Mouse (Mus musculus): ENCODE results near the gene Crls1. TPM values are rescaled to one million over a fixed set of nuclear protein-coding genes. Genes with fewer than 3 reads are reported as not detected.

Crls1 gene
- polyA plus RNA-seq, 1 experiment = 46.4 TPM

DNA sequence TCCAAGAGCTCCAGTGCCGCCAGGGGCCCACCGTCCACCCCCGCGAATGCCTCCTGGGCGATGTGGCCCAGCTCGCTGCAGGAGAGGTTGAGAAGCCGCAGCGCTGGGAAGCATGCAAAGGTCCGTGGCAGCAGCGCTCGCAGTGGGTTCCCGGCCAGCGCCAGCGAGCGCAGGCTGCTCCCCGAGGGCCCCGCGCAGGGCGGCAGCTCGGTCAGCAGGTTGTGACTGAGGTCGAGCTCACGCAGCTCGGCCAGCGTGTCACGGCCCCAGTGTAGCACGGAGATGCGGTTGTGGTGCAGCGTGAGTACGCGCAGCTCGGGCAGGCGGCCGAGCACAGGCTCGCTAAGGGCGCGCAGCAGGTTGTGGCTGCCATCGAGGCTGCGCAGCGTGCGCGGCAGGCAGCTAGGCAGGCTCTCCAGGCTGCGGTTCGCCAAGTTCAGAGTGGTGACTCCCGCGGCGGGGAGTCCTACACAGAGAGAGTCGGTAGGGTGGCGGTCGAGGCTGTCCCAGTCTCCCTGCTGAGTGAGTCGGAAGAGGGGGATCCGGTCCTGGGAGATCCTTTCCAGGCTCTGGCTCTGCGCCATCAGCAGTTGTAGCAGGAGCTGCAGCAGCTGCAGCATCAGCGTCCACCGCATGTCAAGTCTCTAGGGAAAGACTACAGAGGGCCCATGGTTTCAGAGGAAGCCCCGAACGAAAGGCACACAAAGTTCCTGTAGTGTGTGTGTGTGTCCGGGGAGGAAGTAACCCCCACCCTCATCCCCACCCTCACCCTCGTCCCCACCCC, 33.0 kb downstream of the Crls1 start:
- H3K79me2 ChIP-seq (ENCODE audit: control insufficient read depth, insufficient read depth) = no peaks in the 10 kb centered on the region
- no peak for TF ChIP-seq E2F4 (IDR thresholded peaks at IDR 0.05; ENCODE audit: insufficient read depth)
- no peak for TF ChIP-seq TCF3 (IDR thresholded peaks at IDR 0.05; ENCODE audit: insufficient read length, low read depth)
- no peak for TF ChIP-seq POLR2A (IDR thresholded peaks at IDR 0.05; ENCODE audit: insufficient read length, low read depth)
- TF ChIP-seq REST (IDR thresholded peaks at IDR 0.05; ENCODE audit: insufficient read depth, insufficient read length) = no peak
- TF ChIP-seq MYOG (IDR thresholded peaks at IDR 0.05; ENCODE audit: control insufficient read depth in 1 of 3, insufficient read depth in 1 of 3, insufficient read length in 2 of 3, low read depth in 2 of 3) = peak in 2 of 3 experiments; percentile 12 to 34
- TF ChIP-seq TCF12 (IDR thresholded peaks at IDR 0.05; ENCODE audit: insufficient read depth, poor library complexity, severe bottlenecking) = no peak
- TF ChIP-seq SRF (IDR thresholded peaks at IDR 0.05; ENCODE audit: control insufficient read depth, insufficient read length, low read depth) = no peak
- TF ChIP-seq POLR2AphosphoS2 (IDR thresholded peaks at IDR 0.05; ENCODE audit: insufficient read length, low read depth) = no peak
- no peak for TF ChIP-seq USF1 (IDR thresholded peaks at IDR 0.05; ENCODE audit: low read depth)
- no peak for TF ChIP-seq MAX (IDR thresholded peaks at IDR 0.05; ENCODE audit: low read depth)
- TF ChIP-seq MYOD1 (IDR thresholded peaks at IDR 0.05; ENCODE audit: control insufficient read depth in 1 of 3, insufficient read length in 2 of 3, low read depth in 2 of 3) = peak in 2 of 3 experiments; percentile 35 to 53
- TF ChIP-seq CEBPB (IDR thresholded peaks at IDR 0.05; ENCODE audit: insufficient read depth, poor library complexity, severe bottlenecking) = no peak
- peaks cover 39% of the 10 kb centered on the region for H3K27me3 ChIP-seq (ENCODE audit: control insufficient read depth, insufficient read depth, insufficient read length)
- no peak overlapping the region for H3K4me3 ChIP-seq
- H3ac ChIP-seq (ENCODE audit: control insufficient read depth, insufficient read length) = no peak overlapping the region
- no peaks in the 10 kb centered on the region for H3K36me3 ChIP-seq (ENCODE audit: control insufficient read depth, insufficient read depth)
- peak overlapping the region; percentile 58 for H3K4me2 ChIP-seq (ENCODE audit: low read depth)

DNA sequence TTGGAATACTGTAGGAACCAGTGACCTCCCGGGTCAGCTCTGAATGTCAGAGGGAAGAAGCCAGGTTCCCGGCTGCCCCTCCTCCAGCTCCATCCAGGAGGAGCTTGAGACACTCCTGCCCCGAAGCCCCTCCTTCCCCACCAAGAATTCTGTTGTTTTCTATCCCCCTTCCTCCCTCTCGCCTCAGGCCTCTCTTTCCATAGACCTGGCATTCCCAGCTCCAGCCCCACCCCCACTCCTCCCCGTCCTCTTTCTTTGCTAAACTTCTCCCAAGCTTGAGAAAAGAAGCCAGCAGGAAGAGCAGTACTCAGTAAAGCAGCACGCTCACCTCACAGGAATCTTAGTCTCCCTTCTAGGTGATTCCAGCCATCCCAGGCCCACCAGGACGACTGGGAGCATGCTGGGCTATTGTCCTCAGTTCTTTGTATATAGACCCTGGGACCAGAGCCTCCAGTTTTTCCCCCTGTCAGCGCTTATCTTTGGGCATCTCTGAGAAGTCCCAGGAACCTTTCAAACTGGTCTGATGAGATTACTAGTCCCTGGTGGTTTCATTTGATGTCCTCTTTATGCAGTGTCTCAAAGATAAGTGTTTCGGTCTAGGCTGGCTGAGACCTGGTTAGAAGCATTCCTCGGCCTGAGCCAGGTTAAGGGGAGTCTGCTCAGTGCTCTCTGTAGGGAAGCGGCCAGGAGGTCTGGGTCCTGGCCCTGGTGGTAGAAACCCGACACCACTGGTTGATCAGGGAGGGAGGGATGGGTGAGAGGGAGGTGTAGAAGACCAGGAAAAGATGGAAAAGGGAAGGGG, 34.6 kb downstream of the Crls1 start, which contains the start of gene Lrrn4:
Lrrn4 (minus strand) TSS at position 48 of the 802 bp plus-strand sequence.
- Histone ChIP-seq H3K36me3 (ENCODE audit: control insufficient read depth, insufficient read depth) (no peaks in the 10 kb centered on the region), H3K4me3 (no peak within 1 kb of the TSS), H3K27me3 (ENCODE audit: control insufficient read depth, insufficient read depth, insufficient read length) (peaks cover 38% of the 10 kb centered on the region), H3ac (ENCODE audit: control insufficient read depth, insufficient read length) (no peak within 1 kb of the TSS), H3K79me2 (ENCODE audit: control insufficient read depth, insufficient read depth) (no peaks in the 10 kb centered on the region), H3K4me2 (ENCODE audit: low read depth) (peak within 1 kb of the TSS; percentile 58)
- TF ChIP-seq POLR2A (IDR thresholded peaks at IDR 0.05; ENCODE audit: insufficient read length, low read depth) (no peak), MAX (IDR thresholded peaks at IDR 0.05; ENCODE audit: low read depth) (no peak), MYOG (IDR thresholded peaks at IDR 0.05; ENCODE audit: control insufficient read depth in 1 of 3, insufficient read depth in 1 of 3, insufficient read length in 2 of 3, low read depth in 2 of 3) (no peak), SRF (IDR thresholded peaks at IDR 0.05; ENCODE audit: control insufficient read depth, insufficient read length, low read depth) (no peak), MYOD1 (IDR thresholded peaks at IDR 0.05; ENCODE audit: control insufficient read depth in 1 of 3, insufficient read length in 2 of 3, low read depth in 2 of 3) (no peak), USF1 (IDR thresholded peaks at IDR 0.05; ENCODE audit: low read depth) (no peak)

DNA sequence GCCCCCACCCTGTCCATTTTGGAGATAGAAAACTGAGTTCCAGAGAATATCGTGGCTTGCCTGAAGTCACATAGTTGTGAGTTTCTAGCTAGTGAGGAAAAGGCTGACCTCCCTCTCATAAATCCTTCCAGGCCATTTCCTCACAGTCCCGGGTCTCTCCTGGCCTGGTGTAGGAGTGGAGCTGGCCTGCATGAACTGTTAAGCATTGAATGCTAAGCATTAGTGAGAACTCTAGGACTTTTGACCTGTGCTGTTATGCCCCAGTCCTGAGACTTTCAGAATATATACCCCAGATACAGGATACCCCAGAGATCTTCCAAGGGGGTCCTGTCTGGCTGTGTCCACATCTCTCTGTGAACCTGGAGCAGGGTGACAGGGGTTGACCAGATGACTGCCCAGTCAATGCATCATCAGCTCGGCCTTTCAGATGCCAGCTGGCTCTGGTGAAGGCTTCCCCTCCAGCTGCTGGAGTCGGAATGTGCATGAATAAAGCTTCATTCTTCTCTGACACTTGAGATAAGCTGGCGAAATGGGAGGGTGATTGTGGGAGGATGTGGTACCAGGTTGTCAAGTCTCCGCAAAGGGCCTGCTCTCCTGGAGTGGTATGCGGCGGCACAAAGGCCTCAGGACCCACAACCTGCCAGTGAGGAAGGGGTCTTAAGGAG, 38.0 kb downstream of the Crls1 start:
- H3ac ChIP-seq (ENCODE audit: control insufficient read depth, insufficient read length) = no peak overlapping the region
- no peaks in the 10 kb centered on the region for H3K36me3 ChIP-seq (ENCODE audit: control insufficient read depth, insufficient read depth)
- H3K4me2 ChIP-seq (ENCODE audit: low read depth) = no peak overlapping the region
- TF ChIP-seq MYOD1 (IDR thresholded peaks at IDR 0.05; ENCODE audit: control insufficient read depth in 1 of 3, insufficient read length in 2 of 3, low read depth in 2 of 3) (peak in 1 of 3 experiments; percentile 10), MYOG (IDR thresholded peaks at IDR 0.05; ENCODE audit: control insufficient read depth in 1 of 3, insufficient read depth in 1 of 3, insufficient read length in 2 of 3, low read depth in 2 of 3) (peak in 1 of 3 experiments; percentile 64), REST (IDR thresholded peaks at IDR 0.05; ENCODE audit: insufficient read depth, insufficient read length) (no peak), MAX (IDR thresholded peaks at IDR 0.05; ENCODE audit: low read depth) (no peak)
- H3K27me3 ChIP-seq (ENCODE audit: control insufficient read depth, insufficient read depth, insufficient read length) = peaks cover 18% of the 10 kb centered on the region
- H3K79me2 ChIP-seq (ENCODE audit: control insufficient read depth, insufficient read depth) = no peaks in the 10 kb centered on the region
- H3K4me3 ChIP-seq = no peak overlapping the region

DNA sequence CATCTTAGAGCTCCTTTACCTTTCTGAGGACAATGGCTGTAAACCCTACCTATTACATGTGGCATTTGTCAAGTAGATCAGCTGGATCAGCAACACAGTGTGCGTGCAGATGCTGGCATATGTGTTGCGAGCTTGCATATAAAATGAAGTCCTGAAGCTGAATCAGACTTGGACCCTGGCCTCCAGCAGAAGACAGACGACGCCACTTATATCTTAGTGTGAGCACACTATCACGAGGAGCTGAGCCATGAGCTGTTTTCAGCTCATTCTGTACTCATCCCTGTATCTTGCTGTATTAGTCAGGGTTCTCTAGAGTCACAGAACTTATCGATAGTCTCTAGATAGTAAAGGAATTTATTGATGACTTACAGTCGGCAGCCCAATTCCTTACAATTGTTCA, 38.8 kb downstream of the Crls1 start:
- no peak overlapping the region for H3K4me2 ChIP-seq (ENCODE audit: low read depth)
- no peak overlapping the region for H3ac ChIP-seq (ENCODE audit: control insufficient read depth, insufficient read length)
- H3K4me3 ChIP-seq = no peak overlapping the region
- H3K27me3 ChIP-seq (ENCODE audit: control insufficient read depth, insufficient read depth, insufficient read length) = peaks cover 13% of the 10 kb centered on the region
- no peaks in the 10 kb centered on the region for H3K79me2 ChIP-seq (ENCODE audit: control insufficient read depth, insufficient read depth)
- H3K36me3 ChIP-seq (ENCODE audit: control insufficient read depth, insufficient read depth) = no peaks in the 10 kb centered on the region
- no peak for TF ChIP-seq MYOD1 (IDR thresholded peaks at IDR 0.05; ENCODE audit: control insufficient read depth in 1 of 3, insufficient read length in 2 of 3, low read depth in 2 of 3)
- no peak for TF ChIP-seq MAX (IDR thresholded peaks at IDR 0.05; ENCODE audit: low read depth)
- no peak for TF ChIP-seq POLR2AphosphoS2 (IDR thresholded peaks at IDR 0.05; ENCODE audit: insufficient read length, low read depth)
- TF ChIP-seq MYOG (IDR thresholded peaks at IDR 0.05; ENCODE audit: control insufficient read depth in 1 of 3, insufficient read depth in 1 of 3, insufficient read length in 2 of 3, low read depth in 2 of 3) = no peak
- no peak for TF ChIP-seq REST (IDR thresholded peaks at IDR 0.05; ENCODE audit: insufficient read depth, insufficient read length)
- TF ChIP-seq SRF (IDR thresholded peaks at IDR 0.05; ENCODE audit: control insufficient read depth, insufficient read length, low read depth) = no peak
- TF ChIP-seq E2F4 (IDR thresholded peaks at IDR 0.05; ENCODE audit: insufficient read depth) = no peak
- TF ChIP-seq CEBPB (IDR thresholded peaks at IDR 0.05; ENCODE audit: insufficient read depth, poor library complexity, severe bottlenecking) = no peak
- TF ChIP-seq TCF3 (IDR thresholded peaks at IDR 0.05; ENCODE audit: insufficient read length, low read depth) = no peak
- no peak for TF ChIP-seq USF1 (IDR thresholded peaks at IDR 0.05; ENCODE audit: low read depth)
- TF ChIP-seq POLR2A (IDR thresholded peaks at IDR 0.05; ENCODE audit: insufficient read length, low read depth) = no peak
- no peak for TF ChIP-seq TCF12 (IDR thresholded peaks at IDR 0.05; ENCODE audit: insufficient read depth, poor library complexity, severe bottlenecking)
